In the genomic region with DNA sequence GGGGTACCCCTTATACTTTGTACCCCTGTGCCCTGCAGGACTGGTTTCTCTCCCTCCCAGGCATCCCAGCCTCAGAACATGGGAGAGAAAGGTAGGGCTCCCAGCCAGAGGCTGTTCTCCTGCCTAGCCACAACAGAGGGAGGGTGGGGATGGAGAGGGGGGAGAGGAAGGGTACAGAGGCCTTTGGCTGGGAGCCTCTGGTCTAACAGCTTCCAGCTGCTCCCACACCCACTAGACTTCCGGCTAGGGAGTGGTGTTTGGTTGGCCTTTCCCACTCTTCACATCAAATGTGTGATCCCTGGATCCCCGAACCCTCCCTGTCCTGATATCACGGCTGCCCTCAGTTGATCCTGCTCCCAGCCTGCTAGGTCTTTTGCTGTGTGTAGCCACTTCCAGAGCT, we compare ENCODE assay signal across 13 mouse cellular contexts.
DNase-seq lines count a peak whose midpoint lies in the region; ATAC-seq lines count a peak whose summit lies in the region.
"Had no signal": no experiment of that assay in that cellular context is flagged by ENCODE, and none has a peak within 500 bp of the region (broad histone marks: within the 10 kb centered on the region; RNA-seq: fewer than 3 reads in every experiment).

No protein-coding gene starts in this region.

- peak; percentile 44 for ATAC-seq in intestine, embryonic 15.5 days
- ATAC-seq in forebrain, embryonic 15.5 days (replicated peaks), result no peak
- ATAC-seq: liver, postnatal 0 days; Patski had no signal

- peak overlapping the region; percentile 51 for H3K27ac ChIP-seq in intestine, embryonic 15.5 days
- H3K27ac ChIP-seq in forebrain, embryonic 15.5 days (replicated peaks), result no peak overlapping the region

- no peaks in the 10 kb centered on the region for H3K36me3 ChIP-seq in intestine, embryonic 15.5 days
- no peaks in the 10 kb centered on the region for H3K36me3 ChIP-seq in forebrain, embryonic 15.5 days

- H3K9ac ChIP-seq in intestine, embryonic 15.5 days, result no peak overlapping the region
- H3K9ac ChIP-seq in forebrain, embryonic 15.5 days (replicated peaks), result no peak overlapping the region
- H3K9ac ChIP-seq: liver, postnatal 0 days had no signal

- no peaks in the 10 kb centered on the region for H3K27me3 ChIP-seq in intestine, embryonic 15.5 days (replicated peaks)
- H3K27me3 ChIP-seq in forebrain, embryonic 15.5 days, result no peaks in the 10 kb centered on the region
- H3K27me3 ChIP-seq: Patski had no signal

- intact Hi-C loops in left cerebral cortex, postnatal 4 days (cut with DNase I), result no loop called here

- H3K4me1 ChIP-seq in intestine, embryonic 15.5 days (replicated peaks), result peaks cover 55% of the 10 kb centered on the region
- H3K4me1 ChIP-seq in forebrain, embryonic 15.5 days, result peaks cover 25% of the 10 kb centered on the region

- H3K4me2 ChIP-seq in intestine, embryonic 15.5 days (replicated peaks), result peak overlapping the region; percentile 18; the same call in 1 of the 2 replicates
- no peak overlapping the region for H3K4me2 ChIP-seq in forebrain, embryonic 15.5 days (replicated peaks)

- no peaks in the 10 kb centered on the region for H3K9me3 ChIP-seq in intestine, embryonic 15.5 days
- H3K9me3 ChIP-seq in forebrain, embryonic 15.5 days, result no peaks in the 10 kb centered on the region

- 29% methylated on average over 3 of the region's 3 CpGs for WGBS in intestine, embryonic 15.5 days
- 73% methylated on average over 3 of the region's 3 CpGs for WGBS in forebrain, embryonic 15.5 days

- no peak overlapping the region for H3K4me3 ChIP-seq in intestine, embryonic 15.5 days (replicated peaks)
- H3K4me3 ChIP-seq in forebrain, embryonic 15.5 days, result no peak overlapping the region
- H3K4me3 ChIP-seq: erythroblast, embryonic 14.5 days had no signal

- peak; percentile 27 for DNase-seq in adrenal gland, postnatal 14 days
- no peak for DNase-seq in adrenal gland, postnatal 10 days
- DNase-seq in heart, adult 11 months, result peak; percentile 99
- DNase-seq in lung, postnatal 10 days, result peak; percentile 79
- DNase-seq in left cerebral cortex, adult 18-20 months (ENCODE audit: low spot score in 2 of 2), result no peak
- DNase-seq in left cerebral cortex, postnatal 4 days, result no peak
- DNase-seq: cerebellum, adult 11-12 months; liver, postnatal 0 days; thymus, postnatal 14 days had no signal

Comparison
In these comparisons a context has a peak if more than half of its experiments do, and no peak if none do; other contexts are left out.
1. DNase-seq: peak in adrenal gland, postnatal 14 days (single experiment), heart, adult 11 months (single experiment) and lung, postnatal 10 days (single experiment); none in adrenal gland, postnatal 10 days (single experiment), left cerebral cortex, adult 18-20 months (0 of 2) and left cerebral cortex, postnatal 4 days (single experiment).